8 mouse cellular contexts compared by ENCODE assay signal in the genomic region with DNA sequence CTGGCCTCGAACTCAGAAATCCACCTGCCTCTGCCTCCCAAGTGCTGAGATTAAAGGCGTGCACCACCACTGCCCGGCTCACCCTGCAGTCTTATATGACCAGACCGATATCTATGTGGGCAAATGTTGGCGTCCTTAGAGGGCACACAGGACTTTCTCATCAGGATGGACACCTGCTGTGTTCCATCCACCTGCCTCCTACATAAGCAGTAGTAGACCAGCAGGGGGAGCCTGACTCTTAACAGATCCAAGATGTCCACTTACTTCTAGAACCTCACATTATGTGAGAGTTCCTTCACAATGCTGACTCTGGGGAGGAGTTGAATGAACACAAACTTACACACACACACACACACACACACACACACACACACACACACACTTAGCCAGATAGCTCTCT. TPM values are rescaled to one million over a fixed set of nuclear protein-coding genes. Genes with fewer than 3 reads are reported as not detected.
DNase-seq lines count a peak whose midpoint lies in the region; ATAC-seq and TF ChIP-seq lines count a peak whose summit lies in the region.

No protein-coding gene starts in this region.

- H3K4me3 ChIP-seq in left cerebral cortex, adult 2 months = no peak overlapping the region
- no peak overlapping the region for H3K4me3 ChIP-seq in bone marrow macrophage, adult 2 months (ENCODE audit: insufficient read depth, low read length)
- no peak overlapping the region for H3K4me3 ChIP-seq in lung, postnatal 0 days (ENCODE audit: low read depth, low read length)

- intact Hi-C loops in left cerebral cortex, adult 2 months (cut with DNase I) = loop anchor here (2.0 kb wide), 1 partner anchor 24 kb away; no protein-coding TSS in a partner anchor

- DNase-seq in CD4-positive, CD25-positive, alpha-beta regulatory T cell, adult 2 months (ENCODE audit: low read depth, low spot score) = peak; percentile 81
- no peak for DNase-seq in left cerebral cortex, adult 2 months (ENCODE audit: extremely low spot score in 1 of 2, low spot score in 2 of 2)
- no peak for DNase-seq in left cerebral cortex, adult 11 months (ENCODE audit: low spot score)
- peak; percentile 85 for DNase-seq in lung, postnatal 0 days (ENCODE audit: low spot score)
- DNase-seq in thymus, postnatal 10 days (ENCODE audit: low spot score in 2 of 2) = peak; percentile 25 to 73

- H3K4me2 ChIP-seq in lung, postnatal 0 days (replicated peaks; ENCODE audit: low read depth, low read length) = no peak overlapping the region

- H3K27ac ChIP-seq in left cerebral cortex, adult 2 months = no peak overlapping the region
- no peak overlapping the region for H3K27ac ChIP-seq in bone marrow macrophage, adult 2 months (ENCODE audit: insufficient read depth, low read depth, low read length)
- no peak overlapping the region for H3K27ac ChIP-seq in lung, postnatal 0 days (ENCODE audit: low read length)

- no peaks in the 10 kb centered on the region for H3K27me3 ChIP-seq in lung, postnatal 0 days (replicated peaks; ENCODE audit: insufficient read depth, low read length)

- peak; percentile 64 for TF ChIP-seq CTCF in left cerebral cortex, adult 2 months (IDR thresholded peaks at IDR 0.05)
- peak; percentile 42; the same call in 1 of the 2 replicates for TF ChIP-seq CTCF in bone marrow macrophage, adult 2 months (IDR thresholded peaks at IDR 0.05; ENCODE audit: low read depth, low read length)
- TF ChIP-seq CTCF in lung, postnatal 0 days (IDR thresholded peaks at IDR 0.05) = peak; percentile 77

- no peaks in the 10 kb centered on the region for H3K9me3 ChIP-seq in lung, postnatal 0 days (ENCODE audit: low read length)

- H3K4me1 ChIP-seq in bone marrow macrophage, adult 2 months (ENCODE audit: control insufficient read depth, insufficient read depth, low read length) = peaks cover 32% of the 10 kb centered on the region
- peaks cover 13% of the 10 kb centered on the region; the same call in 1 of the 2 replicates for H3K4me1 ChIP-seq in lung, postnatal 0 days (ENCODE audit: insufficient read depth, low read depth, low read length)

- H3K9ac ChIP-seq in lung, postnatal 0 days (replicated peaks; ENCODE audit: low read depth) = no peak overlapping the region

- no peak for TF ChIP-seq POLR2A in bone marrow macrophage, adult 2 months (IDR thresholded peaks at IDR 0.05; ENCODE audit: borderline replicate concordance, low read depth, low read length)

- no peak for TF ChIP-seq EP300 in lung, postnatal 0 days (IDR thresholded peaks at IDR 0.05)

- WGBS in lung, postnatal 0 days = 64% methylated on average over 5 of the region's 5 CpGs

- H3K36me3 ChIP-seq in lung, postnatal 0 days (ENCODE audit: insufficient read depth, low read length) = no peaks in the 10 kb centered on the region

- ATAC-seq in CD4-positive, CD25-positive, alpha-beta regulatory T cell, adult 4 months = no peak
- ATAC-seq in erythroid progenitor cell, adult 5-6 weeks (replicated peaks; ENCODE audit: low FRiP score, poor library complexity, severe bottlenecking) = peak; percentile 52; the same call in 1 of the 2 replicates
- no peak for ATAC-seq in lung, postnatal 0 days

RNA-seq across cellular contexts. Expression of a gene that starts 1.8 kb away (rescaled TPM):
- polyA plus RNA-seq in CD4-positive, CD25-positive, alpha-beta regulatory T cell, adult 4 months (2017; shearing (Covaris generic)) = 1 to 10 TPM; 1.4 TPM
- 10 to 100 TPM; 23.9 to 26.9 TPM for total RNA-seq in left cerebral cortex, adult 2 months (2021)
- 18.2 and 18.6 TPM in 2 replicates for polyA plus RNA-seq in bone marrow macrophage, adult 2 months (2012; ENCODE audit: insufficient read depth, insufficient read length, missing spikeins)
- 2.1 and 7.2 TPM in 2 replicates for total RNA-seq in erythroid progenitor cell, adult 5-6 weeks (2015; ENCODE audit: low replicate concordance)
- total RNA-seq in erythroid progenitor cell, adult 5-6 weeks (2017; ENCODE audit: low replicate concordance) = 1.1 and 1.3 TPM in 2 replicates
- polyA plus RNA-seq in lung, postnatal 0 days (2015; fragmentation: Nextera tagmentation; extraction: Ambion mirVana) = 4.5 and 4.9 TPM in 2 replicates

RNA-seq across cellular contexts. Expression of a gene that starts 35.5 kb away (rescaled TPM):
- 10 to 100 TPM; 18.3 to 24.0 TPM for polyA plus RNA-seq in CD4-positive, CD25-positive, alpha-beta regulatory T cell, adult 4 months (2017; shearing (Covaris generic))
- 10 to 100 TPM; 27.4 to 28.4 TPM for total RNA-seq in left cerebral cortex, adult 2 months (2021)
- polyA plus RNA-seq in bone marrow macrophage, adult 2 months (2012; ENCODE audit: insufficient read depth, insufficient read length, missing spikeins) = 14.4 and 16.0 TPM in 2 replicates
- 4.7 and 5.0 TPM in 2 replicates for total RNA-seq in erythroid progenitor cell, adult 5-6 weeks (2015; ENCODE audit: low replicate concordance)
- 7.9 and 10.1 TPM in 2 replicates for total RNA-seq in erythroid progenitor cell, adult 5-6 weeks (2017; ENCODE audit: low replicate concordance)
- polyA plus RNA-seq in lung, postnatal 0 days (2015; fragmentation: Nextera tagmentation; extraction: Ambion mirVana) = 11.4 and 12.0 TPM in 2 replicates

Comparison
In these comparisons a context has a peak if more than half of its experiments do, and no peak if none do; other contexts are left out.
1. DNase-seq: peak in CD4-positive, CD25-positive, alpha-beta regulatory T cell, adult 2 months (single experiment), lung, postnatal 0 days (single experiment) and thymus, postnatal 10 days (2 of 2); none in left cerebral cortex, adult 2 months (0 of 2) and left cerebral cortex, adult 11 months (single experiment).
2. Peak in every context shown above with its lines, with median percentiles within 50 percentile points of each other: CTCF ChIP-seq.